Comparison of ENCODE assay signal across 10 mouse cellular contexts in the genomic region with DNA sequence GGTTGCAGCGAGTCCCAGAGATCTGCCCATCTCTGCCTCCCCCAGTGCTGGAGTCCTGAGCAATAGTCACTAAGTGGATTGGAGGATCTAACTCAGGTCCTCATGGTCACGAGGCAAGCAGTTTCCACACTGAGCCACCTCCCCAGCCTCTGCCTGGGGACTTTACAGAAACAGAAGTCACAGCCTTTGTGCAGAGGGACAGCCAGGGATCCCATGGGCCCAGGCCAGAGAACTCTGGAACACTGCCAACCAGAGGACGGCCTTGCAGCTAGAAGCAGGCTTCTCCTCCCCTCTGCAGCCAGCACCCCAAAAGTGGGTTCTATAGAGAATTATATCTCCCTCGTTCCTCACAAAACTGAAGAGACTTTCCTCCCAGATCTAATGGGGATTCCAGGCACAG. TPM values are rescaled to one million over a fixed set of nuclear protein-coding genes. Genes with fewer than 3 reads are reported as not detected.
DNase-seq lines count a peak whose midpoint lies in the region; ATAC-seq lines count a peak whose summit lies in the region.
"Had no signal": no experiment of that assay in that cellular context is flagged by ENCODE, and none has a peak within 500 bp of the region (broad histone marks: within the 10 kb centered on the region; RNA-seq: fewer than 3 reads in every experiment).

No protein-coding gene starts in this region.

- H3K4me1 ChIP-seq in heart, embryonic 13.5 days = peaks cover 53% of the 10 kb centered on the region

- DNase-seq in layer of hippocampus, adult 11-12 months (ENCODE audit: low spot score) = peak; percentile 77
- no peak for DNase-seq in layer of hippocampus, adult 9-10 months (ENCODE audit: low spot score)
- peak; percentile 74 for DNase-seq in brain, adult 2 months (ENCODE audit: low read depth, low spot score)
- DNase-seq in layer of hippocampus, postnatal 14 days (ENCODE audit: low spot score in 2 of 2) = peak; percentile 51 to 56
- DNase-seq in lung, postnatal 4 days = peak; percentile 73 to 84
- no peak for DNase-seq in B cell, adult 2 months
- DNase-seq in c-Kit-positive CD71-positive TER-119-positive erythroid progenitor cells, embryonic 14.5 days (ENCODE audit: low spot score) = no peak

- ATAC-seq in heart, embryonic 13.5 days (ENCODE audit: extremely low read depth, insufficient number of reproducible peaks, low FRiP score, low TSS enrichment) = no peak

- 37% methylated on average over 4 of the region's 4 CpGs for WGBS in heart, embryonic 13.5 days

- H3K36me3 ChIP-seq in heart, embryonic 13.5 days = no peaks in the 10 kb centered on the region
- H3K36me3 ChIP-seq: G1E had no signal

- H3K4me3 ChIP-seq in heart, embryonic 13.5 days = no peak overlapping the region
- H3K4me3 ChIP-seq: myocyte had no signal

- H3K9me3 ChIP-seq in heart, embryonic 13.5 days = no peaks in the 10 kb centered on the region
- H3K9me3 ChIP-seq: G1E had no signal

- H3K27ac ChIP-seq in heart, embryonic 13.5 days (replicated peaks) = peak overlapping the region; percentile 61

- no peaks in the 10 kb centered on the region for H3K27me3 ChIP-seq in heart, embryonic 13.5 days (replicated peaks)

- H3K4me2 ChIP-seq in heart, embryonic 13.5 days = no peak overlapping the region

- H3K9ac ChIP-seq in heart, embryonic 13.5 days = peak overlapping the region; percentile 52

RNA-seq across cellular contexts. Expression of gene Tst, which starts 3.8 kb away (rescaled TPM):
- polyA plus RNA-seq in heart, embryonic 13.5 days (2015; fragmentation: Nextera tagmentation; extraction: Ambion mirVana) = 12.2 and 14.2 TPM in 2 replicates
- total RNA-seq in layer of hippocampus, postnatal 14 days (2021) = 10 to 100 TPM; 35.4 to 45.6 TPM

RNA-seq across cellular contexts. Expression of gene Mpst, which starts 4.3 kb away (rescaled TPM):
- 0.99 and 1.9 TPM in 2 replicates for polyA plus RNA-seq in heart, embryonic 13.5 days (2015; fragmentation: Nextera tagmentation; extraction: Ambion mirVana)
- total RNA-seq in layer of hippocampus, postnatal 14 days (2021) = 10 to 100 TPM; 39.5 to 41.9 TPM

RNA-seq across cellular contexts. Expression of gene Tex33, which starts 6.2 kb away (rescaled TPM):
- not detected in 2 replicates for polyA plus RNA-seq in heart, embryonic 13.5 days (2015; fragmentation: Nextera tagmentation; extraction: Ambion mirVana)
- total RNA-seq in layer of hippocampus, postnatal 14 days (2021) = under 1 TPM in 1 of 2 experiments, not detected in 1; 0.43 TPM
- polyA plus RNA-seq: G1E, myocyte had no signal

RNA-seq across cellular contexts. Expression of gene Kctd17, which starts 26.4 kb away (rescaled TPM):
- 22.5 and 23.0 TPM in 2 replicates for polyA plus RNA-seq in heart, embryonic 13.5 days (2015; fragmentation: Nextera tagmentation; extraction: Ambion mirVana)
- 100 to 1,000 TPM; 254 to 262 TPM for total RNA-seq in layer of hippocampus, postnatal 14 days (2021)

Comparison
In these comparisons a context has a peak if more than half of its experiments do, and no peak if none do; other contexts are left out.
1. DNase-seq: peak in layer of hippocampus, adult 11-12 months (single experiment), brain, adult 2 months (single experiment), layer of hippocampus, postnatal 14 days (2 of 2) and lung, postnatal 4 days (2 of 2); none in layer of hippocampus, adult 9-10 months (single experiment), B cell, adult 2 months (0 of 2) and c-Kit-positive CD71-positive TER-119-positive erythroid progenitor cells, embryonic 14.5 days (single experiment).